Mouse (Mus musculus): ENCODE measurements around the gene Rab15.
"Not testable (repeated sequence)": the region's sequence is repeated elsewhere in the genome, so short reads cannot be mapped to it uniquely, and the experiment has no call there.

The Rab15 gene

DNA sequence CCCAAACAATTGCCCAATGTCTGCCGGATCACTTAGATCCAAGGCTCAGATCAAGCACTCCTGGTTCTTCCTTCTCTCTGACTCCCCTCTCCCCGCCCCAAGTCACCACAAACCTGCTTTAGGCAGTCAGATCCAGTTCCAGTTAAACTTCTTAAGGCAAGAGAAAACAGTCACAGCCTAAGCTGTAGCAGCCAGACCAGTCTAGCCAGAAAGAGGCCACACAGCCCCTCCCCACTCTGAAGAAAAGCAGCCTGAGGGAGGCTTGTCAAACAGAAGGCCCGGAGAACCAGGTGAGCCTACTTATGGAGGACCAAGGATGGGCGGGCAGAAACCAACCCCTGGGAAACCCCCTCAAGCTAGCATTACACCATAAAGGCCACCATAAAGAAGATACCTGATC, 4.6 kb downstream of the Rab15 start:
- DNase-seq = no peak

DNA sequence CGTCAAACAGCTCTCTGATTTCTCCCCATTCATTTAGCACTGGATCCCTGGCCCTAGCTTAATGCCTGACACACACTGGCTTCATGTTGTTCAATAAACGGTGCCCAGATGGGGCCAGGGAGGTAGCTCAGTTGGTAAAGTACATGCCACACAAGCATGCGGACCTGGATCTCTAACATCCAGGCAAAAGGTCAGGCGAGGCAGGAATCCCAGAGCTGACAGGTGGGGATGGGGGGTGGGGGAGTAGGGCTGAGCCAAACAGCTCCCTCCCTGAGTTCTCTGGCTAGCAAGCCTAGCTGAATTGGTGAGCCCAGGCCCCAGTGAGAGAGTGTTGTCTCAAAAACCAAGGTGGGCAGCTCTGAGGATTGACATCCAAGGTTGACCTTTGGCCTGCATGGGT, 5.5 kb downstream of the Rab15 start:
- no peak for DNase-seq

DNA sequence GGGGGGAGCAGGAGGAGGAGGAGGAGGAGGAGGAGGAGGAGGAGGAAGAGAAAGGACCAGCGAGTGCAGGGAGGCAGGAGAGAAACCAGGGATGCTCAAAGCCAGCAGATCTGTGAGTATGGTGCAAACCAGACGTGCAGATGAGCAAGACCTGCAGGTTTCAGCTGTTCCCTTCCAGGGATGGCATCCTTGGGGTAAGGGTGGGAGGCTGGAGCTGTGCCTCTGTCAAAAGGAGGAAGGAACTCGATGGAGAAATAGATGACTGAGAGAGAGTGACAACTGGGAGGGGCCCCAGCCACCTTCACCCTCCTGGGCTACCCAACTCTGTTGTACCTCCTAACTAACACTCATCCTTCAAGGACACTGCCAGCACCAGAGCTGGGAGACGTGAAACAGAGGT, 6.0 kb downstream of the Rab15 start:
- DNase-seq = no peak

DNA sequence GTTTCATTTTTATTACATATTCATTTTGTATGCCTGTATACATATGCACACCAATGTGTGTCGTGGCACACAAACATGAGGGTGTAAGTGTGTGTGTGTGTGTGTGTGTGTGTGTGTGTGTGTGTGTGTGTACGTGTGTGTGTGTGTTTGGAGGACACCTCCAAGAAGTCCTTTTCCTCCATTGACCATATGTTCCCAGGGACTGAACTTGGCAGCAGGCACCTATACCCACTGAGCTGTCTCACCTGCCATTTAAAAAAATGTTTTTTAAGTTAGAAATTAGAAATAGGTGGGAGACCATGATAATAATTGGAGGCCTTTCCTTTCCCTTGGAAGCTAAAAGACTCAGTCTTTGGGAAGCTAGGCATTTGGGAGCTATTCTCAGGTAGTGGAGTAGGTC, 8.6 kb downstream of the Rab15 start:
- no peak for DNase-seq

DNA sequence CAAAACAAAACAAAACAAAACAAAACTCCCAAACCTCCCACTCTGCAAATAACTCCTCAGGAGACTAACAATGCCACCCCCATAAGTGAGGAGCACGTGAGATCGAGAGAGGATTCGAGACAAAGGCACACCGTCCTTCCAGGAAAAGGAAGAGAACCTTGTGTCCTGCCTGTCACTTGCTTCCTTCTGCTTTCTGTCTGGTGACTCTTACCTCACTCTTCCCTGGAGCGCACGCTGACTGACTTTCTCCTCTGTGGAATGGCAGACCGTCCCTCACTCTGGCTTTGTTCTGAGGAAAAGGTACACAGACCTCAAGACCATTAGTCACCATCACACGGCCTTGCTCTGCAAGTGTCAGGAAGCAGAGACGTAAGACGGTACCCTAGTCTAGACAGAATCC, 9.2 kb downstream of the Rab15 start:
- DNase-seq = no peak

DNA sequence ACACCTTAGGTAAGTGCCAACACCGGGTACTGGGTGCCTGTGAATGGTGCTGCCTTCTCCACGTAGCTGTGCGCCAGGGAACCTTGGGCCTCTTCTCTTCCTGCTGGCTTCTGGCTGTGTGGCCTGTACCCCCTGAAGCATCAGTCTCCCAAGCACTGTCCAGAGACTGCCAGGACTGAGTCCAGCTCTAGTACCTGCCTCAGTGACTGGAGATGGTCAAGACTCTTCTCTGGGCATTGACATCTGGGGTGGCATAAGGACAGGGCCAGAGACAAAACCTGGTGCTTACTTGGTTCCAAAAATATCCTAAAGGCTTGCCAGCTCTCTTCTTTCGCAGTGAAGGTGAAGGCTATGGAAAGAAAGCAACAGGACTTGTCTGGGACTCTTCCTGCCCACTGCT, 11.7 kb downstream of the Rab15 start:
- no peak for DNase-seq

DNA sequence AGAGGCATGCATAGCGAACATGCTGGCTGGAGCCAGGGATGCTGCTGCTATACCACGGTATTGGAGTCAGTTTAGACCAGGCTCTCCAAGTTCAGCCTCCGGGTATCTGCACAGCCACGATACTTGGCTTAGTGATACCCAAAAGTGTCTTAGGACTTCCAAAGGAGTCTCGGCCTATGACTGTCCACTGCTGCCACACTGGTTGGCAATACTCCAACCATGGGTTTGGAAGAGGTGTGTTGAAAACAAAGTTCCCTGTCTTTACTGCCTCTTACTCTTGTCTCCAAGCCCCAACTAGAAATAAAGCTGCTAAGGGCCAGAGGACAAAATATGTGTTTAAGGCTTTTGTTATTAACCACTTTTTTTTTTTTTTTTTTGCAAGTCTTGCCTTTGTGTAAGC, 12.2 kb downstream of the Rab15 start:
- DNase-seq = no peak

DNA sequence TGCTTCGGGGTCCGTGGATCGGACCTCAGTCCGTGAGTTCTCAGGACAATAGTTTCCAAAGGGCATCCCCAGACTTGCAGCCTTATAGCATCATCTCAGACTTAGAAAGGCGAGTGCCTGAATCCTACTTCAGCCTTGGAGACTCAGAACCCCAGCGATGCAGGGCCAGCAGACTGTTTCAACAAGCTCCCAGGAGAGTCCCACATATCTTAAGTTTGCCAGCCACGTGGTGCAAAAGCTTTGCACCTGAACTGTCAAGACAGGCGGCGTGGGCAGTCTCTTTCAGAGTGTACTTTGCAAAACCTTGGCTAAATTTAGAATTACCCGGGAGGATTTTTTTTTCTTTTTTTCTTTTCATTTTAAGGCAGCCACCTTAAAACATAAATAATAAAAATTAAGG, 14.9 kb downstream of the Rab15 start:
- DNase-seq = no peak

DNA sequence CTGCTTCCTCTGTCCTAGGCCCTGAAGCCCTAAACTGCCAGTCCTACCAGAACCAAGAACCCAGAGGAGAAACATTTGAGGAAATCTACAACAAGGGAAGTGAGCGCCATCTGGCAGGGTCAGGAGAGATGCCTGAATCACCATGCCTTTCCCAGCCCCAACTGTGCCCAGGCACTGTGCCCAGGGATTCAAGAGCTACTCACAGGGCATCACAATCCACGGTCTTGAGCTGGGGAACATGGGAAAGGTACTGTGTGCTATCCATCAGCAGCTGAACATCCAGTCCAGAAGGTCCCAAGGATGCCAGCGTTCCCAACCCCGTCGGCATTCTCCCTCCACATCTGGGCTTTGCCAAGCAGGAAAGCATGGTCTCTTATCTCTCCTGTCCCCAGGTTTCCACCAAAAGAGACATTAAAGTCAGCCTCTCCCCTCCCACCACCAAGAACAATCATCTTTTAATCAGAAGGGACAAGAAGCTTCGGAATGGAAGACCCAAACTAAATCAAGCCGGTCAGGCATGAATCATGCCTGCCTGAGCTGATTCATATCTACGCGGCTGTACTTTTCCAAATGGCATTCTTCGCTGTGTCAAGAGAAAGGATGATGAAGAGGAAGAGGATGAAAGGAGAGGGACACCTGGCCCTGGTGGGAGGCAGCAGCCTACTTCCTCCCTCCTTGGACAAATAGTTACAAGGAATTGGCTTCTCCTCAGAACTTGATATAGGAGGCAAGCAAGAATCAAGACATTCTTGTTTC, 17.5 kb downstream of the Rab15 start:
- no peak for DNase-seq

DNA sequence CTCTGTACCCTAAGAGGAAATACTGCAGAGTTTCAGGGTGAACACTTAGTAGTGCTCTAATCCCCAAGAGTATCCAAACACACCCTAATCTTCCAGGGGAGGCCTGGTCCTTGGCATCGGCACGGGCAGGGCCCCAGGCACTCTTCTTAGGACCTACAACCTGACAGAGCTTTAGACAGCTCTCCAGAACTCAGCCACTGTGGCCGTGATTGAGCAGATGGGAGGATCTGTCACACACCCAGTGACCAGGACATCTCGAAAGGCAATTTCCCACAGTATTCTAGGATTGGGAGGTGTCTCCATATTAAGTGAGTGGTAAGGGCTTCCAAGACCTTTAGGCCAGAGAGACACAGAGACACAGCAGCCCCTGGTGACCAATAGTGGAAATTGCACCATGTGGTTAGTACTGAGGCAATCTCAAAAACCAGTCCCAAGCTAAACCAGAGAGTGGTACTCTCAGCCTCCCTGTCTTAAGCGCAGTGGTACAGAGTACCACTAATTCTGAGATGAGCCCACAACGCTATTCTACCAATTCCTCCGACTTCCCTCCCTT, 18.9 kb downstream of the Rab15 start:
- peak in 1 of 2 experiments; percentile 17 for DNase-seq

DNA sequence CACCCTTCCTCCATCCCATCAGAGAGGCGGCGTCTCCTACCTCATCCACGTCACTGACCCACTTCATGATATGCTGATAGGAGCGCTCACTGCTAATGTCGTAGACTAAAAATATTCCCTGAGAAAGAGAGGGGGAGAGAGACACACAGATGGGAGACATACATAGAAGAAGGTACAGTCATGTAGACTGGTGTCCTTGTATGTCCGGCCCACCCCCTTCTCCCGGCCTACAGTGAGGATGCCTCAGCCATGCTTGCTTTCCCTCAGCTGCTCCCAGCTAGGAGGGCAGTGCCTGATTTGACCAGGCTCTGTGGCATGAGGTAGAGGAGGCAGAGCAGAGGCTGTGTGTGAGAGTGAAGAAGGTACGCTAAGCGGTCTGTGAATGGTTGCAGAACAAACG, 19.7 kb downstream of the Rab15 start:
- no peak for DNase-seq

DNA sequence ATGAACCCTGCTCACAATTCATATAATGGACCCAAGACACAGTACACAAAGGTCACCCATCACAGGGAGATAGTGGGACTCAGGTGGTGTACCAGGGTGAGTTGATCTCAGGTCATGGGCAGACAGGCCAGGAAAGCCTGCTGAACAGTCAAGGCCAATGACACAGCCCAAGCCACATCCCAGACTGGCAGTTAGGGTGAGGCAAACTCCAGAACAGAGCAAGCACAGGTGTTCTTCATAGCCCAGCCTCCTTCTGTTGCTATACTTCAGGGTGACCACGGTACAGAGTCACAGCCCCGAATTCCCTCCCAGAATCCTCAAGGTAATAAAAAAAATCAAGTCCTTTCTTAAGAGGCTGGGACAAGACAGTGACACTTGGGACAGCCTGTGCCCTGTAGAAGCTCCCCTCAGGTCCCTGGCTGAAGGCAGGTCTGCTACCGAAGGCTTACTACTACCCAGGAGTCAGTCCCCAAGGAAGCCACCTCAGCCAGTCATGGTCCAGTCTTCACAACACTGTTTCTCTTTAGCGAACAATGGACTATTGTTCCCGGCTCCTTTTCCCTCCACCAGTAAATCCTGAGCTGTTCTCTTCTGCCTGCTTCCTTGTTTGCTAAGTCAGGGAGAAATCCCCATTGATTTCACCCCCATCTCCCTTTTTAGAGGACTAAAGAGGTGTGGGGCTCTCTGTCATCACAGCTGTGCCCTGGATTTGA, 24.5 kb downstream of the Rab15 start:
- no peak for DNase-seq

DNA sequence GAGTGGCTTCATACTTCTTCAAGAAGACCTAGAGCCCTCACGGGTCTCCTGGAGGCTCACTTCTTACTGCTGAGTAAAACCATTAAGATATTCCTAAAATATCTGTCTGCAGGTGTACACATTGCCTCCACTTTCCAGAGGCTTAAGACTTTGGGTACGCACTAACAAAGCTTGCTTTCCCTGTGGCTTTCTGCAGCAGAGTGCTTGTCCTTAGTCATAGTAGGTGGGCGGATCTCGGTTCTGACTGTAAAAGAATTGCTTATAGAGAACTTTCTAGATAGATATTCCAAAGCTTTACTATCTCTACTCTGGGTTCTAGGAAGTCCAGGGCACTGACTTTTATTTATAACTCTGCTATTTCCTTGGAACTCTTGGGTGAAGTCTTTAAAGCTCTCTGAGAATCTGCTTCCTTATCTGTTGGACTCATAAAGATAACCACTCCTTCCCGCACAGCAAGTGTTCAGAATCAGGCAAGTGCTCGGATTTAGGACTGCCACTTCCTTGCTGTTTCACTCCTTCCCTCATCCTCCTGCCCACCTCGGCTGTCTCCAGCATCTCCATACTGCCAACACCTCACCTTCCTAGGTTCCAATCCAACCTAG, 25.7 kb downstream of the Rab15 start:
- DNase-seq = no peak

DNA sequence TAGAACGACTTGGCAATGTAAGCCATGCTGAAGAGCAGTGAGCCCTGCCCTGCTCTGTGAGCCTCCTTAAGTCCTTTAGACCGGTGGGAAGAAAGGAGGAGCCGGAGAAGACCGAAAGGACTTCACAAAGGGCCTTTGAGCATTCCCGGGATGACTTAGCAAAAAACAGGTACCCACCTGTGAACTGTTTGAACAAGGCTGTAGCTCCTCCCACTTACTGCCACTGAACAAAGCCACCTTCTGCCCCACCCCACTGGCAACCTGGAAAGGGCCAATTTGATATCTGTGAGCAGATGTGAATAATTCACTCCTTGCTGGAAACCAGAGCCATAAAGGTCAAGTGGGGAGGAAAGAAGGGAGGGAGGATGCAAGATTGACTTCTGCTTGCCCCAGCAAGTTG, 27.4 kb downstream of the Rab15 start, which contains the start of gene Gpx2:
TSS of gene Gpx2 (minus strand) at position 205 of the 400 bp plus-strand sequence.
- no peak for DNase-seq

DNA sequence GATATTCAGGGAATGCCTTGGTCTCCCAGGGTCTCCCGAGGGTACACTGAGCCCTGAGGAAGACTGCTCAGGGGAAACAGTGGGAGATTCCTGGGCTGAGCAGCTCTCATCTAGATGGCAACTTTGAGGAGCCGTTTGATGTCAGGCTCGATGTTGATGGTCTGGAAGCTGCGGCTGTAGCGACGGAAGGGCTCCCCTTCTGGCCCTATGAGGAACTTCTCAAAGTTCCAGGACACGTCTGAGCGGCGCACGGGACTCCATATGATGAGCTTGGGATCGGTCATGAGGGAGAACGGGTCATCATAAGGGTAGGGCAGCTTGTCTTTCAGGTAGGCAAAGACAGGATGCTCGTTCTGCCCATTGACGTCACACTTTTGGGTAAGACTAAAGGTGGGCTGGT, 30.2 kb downstream of the Rab15 start:
- DNase-seq = not testable (repeated sequence)

DNA sequence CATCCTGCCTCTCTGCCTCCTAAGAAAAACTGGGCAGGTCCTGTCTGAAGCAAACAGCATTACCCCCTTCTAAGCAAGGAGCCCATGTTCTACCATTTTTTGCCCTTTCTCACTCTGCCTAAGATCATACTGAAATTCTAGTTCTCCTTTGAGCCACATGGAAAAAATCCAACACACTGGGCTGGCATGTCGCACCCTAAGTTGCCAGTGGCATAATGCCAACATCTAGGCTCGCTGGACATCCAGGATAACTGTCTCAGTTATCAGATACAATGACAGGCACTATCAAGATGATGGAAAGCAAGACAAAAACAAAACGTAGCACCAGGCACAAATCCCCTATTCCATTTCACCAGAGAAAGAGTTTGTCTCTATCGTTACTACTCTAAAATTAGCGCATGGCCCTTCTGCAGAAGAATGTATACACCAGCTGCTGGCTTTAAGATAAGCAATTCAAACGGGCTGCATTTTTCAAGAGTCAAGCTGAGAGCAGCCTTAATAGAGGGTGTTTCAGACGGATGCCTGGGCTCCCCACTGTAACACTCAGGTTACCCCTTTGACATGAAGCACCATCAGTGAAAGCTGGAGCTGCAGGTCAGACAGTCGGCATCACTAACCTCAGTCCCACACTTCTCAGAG, 32.1 kb downstream of the Rab15 start:
- DNase-seq = no peak

DNA sequence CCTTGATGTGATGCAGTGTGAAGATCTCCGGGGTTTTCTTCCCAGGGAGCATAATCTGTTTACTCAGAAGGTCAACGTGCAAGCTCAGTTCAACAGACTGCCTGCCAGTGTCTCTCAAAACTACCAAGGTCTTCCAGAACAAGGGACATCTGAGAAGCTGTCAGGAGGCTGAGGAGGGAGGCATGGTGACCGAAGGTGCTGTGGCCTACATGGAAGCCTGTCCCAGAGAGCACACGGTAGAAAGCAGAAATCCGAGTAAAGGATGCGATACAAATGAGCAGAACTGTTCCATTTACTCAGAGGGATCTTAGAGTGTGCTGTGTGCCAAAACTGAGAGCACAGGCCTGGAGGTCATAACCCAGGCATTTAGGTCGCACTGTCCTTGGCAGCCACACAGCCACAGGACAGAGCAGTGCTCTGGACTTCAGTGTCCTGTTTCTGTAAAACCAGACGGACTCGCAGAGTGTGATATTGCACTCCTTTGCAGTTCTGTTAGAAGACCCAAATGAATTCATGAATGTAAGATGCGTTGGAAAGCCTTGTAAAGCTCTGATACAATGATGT, 38.6 kb downstream of the Rab15 start:
- no peak for DNase-seq

DNA sequence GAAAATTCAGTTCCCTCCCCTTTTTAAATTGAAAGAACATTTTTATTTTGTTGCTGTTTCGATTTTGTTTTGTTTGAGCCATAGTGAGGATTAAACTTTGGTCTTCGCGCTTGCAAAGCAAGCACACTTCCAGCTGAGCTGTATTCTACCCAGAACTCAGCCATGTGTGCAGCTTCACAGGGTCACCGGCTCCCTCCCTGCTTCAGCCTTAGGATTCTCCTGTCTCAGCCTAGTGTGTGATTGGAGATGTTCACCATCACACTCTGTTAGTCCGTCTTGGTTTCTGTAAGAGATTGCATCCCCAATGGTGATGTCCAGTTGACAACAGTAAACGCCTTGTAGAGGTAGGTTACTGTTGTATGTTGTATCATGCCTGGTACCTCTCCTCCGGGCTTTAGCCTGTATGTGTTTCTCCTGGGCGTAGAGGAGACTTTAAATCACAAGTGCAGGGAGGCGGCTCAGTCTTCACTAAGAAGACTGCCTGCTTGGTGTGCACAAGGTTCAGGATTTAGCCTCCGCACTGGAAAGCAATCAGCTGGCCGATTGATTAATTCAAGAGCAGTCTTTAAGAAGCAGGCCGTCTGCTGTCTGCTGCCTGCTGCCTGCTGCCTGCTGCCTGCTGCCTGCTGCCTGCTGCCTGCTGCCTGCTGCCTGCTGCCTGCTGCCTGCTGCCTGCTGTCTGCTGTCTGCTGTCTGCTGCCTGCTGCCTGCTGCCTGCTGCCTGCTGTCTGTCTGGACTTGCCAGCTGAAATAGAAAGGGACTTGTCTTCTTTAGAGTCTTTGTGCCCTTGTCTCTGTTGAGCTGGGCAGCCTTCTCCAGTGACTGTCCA, 41.9 kb downstream of the Rab15 start:
- no peak for DNase-seq

DNA sequence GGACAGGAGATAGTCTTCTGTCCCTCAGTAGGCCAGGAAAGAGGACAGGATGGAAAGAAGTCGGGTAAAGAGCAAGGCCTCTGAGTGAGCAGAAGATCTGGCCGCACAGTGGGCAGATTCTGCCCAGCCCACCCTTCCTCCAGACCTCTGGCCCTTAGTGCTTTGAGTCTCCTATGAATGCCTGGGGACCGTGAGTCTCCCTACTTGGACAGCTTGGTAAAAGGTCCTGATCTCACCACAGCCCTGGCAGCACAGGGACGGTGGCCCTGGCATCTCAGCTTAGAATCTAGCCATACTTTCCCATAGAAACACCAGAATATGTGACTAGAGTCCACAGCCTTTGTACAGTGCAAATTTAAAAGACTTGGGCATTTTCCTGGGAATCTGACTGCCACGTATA, 42.8 kb downstream of the Rab15 start:
- DNase-seq = no peak

DNA sequence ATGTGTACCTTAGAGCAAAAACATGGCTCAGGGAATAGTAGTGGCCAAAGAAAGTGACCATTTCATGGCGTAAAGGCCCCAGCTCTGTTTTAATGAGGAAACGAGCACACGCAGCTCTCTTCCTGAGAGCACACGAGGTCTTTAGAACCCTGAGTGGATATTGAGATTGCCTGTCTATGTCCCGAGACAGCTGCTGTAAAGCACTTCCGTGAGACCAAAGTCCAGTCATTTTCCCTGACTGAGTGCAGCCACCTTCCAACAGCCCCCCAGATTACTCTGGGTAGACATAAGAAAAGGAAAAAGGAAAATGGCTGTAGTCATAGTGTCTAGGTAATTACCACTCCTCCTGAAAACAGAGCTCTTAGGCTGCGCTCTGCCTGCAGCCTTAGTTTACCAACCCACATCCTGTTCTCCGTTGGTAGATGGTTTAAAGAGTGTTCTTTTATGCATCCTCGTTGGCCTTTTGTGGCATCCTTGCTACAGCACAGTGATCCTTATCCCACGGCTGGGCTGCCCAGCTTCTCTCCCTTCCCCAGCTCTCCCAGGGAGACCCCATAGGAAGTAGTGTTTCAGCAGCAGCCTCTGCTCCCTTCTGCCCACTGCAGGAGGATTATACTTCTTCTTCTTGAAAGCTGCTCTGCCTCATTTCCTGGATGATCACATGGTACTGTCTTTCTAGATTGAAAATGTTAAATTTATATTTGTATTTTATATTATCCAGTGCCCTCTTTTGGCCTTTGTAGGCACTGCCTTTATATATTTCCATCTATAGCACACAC, 44.2 kb downstream of the Rab15 start:
- peak in 1 of 2 experiments; percentile 16 for DNase-seq

DNA sequence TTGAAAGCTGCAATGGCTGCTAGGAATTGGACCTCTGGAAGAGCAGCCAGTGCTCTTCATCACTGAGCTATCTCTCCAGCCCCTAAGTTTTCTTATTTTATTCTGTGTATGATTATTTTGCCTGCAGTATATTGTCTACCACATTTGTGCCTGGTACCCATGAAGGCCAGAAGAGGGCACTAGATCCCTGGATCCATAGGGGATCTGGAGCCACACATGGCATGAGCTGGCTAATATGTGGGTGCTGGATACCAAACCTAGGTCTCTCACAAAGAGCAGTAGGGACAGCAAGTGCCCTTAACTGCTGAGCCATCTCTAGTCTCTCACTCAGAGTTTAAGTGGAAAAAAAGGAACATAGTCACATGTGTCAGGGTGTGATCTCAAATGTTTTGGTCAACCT, 44.9 kb downstream of the Rab15 start:
- DNase-seq = no peak

Data from thymus, adult 18-20 months (tissue).